Mouse (Mus musculus) stomach, postnatal 0 days (tissue): ENCODE measurements at regions not wholly inside any gene's neighbourhood (a gene's known extent, or its start where the extent isn't known, plus 50 kb on each side); places are given as distances from the start of the nearest gene placed in this dataset.

Experiments
- CTCF ChIP-seq: IDR thresholded peaks from 2 replicates; pipeline ENCODE4 v1.5.1; 2016; ENCODE audit warnings: antibody characterized with exemption, low read depth, mild to moderate bottlenecking, moderate library complexity
- EP300 ChIP-seq: optimal IDR thresholded peaks from 2 replicates; pipeline ENCODE3; 2016; ENCODE audit warnings: antibody characterized with exemption

- TF ChIP-seq CTCF (no peak), EP300 (no peak)
Observed at GRCm38 (mm10) chr7:75374506-75374905, 65.4 kb upstream of the Sv2b start.
